Mouse (Mus musculus) liver, postnatal 0 days (tissue): Measurements from ENCODE around the gene Col8a2.

ENCODE experiments used
- CTCF ChIP-seq: sonication (generic); IDR thresholded peaks from 2 replicates; pipeline ENCODE4 v1.5.1; 2016; ENCODE audit warnings: antibody characterized with exemption, low read depth
- EP300 ChIP-seq: IDR thresholded peaks from 2 replicates; pipeline ENCODE4 v1.6.1; 2016; ENCODE audit warnings: antibody characterized with exemption, low read depth, mild to moderate bottlenecking

DNA sequence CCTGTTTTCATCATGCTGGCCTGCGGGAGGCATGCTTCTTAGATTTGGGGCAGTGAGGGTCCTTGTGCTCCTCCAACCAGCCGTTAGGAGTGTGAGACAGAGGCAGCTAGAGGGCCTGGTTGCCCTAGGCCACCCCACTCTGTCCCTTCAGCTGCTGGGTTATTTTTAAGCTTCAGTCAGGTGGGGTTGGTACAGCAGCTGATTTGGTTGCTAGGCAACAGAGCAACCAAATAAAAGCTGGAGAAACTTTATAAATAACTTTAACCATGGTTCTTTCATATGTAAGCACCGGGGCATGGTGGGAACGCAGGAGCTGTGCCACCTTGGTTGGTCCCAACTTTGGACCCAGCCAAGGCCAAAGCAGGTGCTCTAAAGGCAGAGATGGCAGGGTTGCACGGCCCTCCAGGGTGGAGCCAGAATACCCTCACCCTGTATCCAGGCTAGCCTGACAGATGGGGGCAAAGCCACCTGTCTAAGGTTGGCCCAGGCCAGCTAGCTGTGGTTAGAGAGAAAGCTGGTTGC, 48.8 kb upstream of the Col8a2 start:
- TF ChIP-seq CTCF: no peak
- TF ChIP-seq EP300: no peak
